Mouse (Mus musculus): ENCODE results near the gene Pfpl.

The Pfpl gene

DNA sequence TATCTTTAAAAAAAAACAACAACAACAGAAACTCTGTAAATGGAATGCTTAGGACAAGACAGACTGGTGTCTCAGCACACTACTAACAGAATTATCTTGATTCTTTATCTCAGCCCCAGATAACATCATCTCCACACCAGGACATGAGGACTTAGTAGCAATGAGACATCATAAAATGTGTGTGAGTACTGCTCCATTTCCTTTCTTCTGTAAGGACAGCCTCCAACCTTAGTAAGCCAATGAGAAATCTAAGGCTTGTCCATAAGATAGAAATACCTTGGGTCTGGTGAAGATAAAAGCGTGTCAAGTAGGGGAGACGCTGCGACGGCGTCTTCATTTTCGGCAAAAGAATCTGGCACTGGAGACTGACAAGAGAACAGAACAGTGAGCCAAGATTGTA, at the start of gene Pfpl:
Gene Pfpl (plus strand): TSS at position 301 of the 400 bp plus-strand sequence.
- no peak for DNase-seq (ENCODE audit: low read depth)

DNA sequence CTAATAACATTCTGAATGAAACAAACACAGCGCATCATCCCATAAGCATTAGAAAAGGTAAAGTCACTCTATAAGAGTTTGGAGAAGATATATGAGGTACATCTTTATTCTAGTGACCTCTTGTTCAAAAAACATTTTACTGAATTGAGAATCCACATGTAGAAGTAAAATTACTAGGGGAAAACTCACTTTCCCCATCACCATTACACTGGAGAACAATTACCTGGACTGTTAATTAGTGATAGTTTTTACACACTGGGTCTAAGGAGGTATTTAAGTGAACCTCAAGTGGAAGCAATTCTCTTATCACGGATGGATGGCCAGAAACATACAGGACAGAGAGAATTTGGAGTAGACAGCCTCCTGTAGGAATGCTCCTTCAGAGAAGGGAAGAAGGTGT, 40.7 kb upstream of the Pfpl start, which contains the start of gene Olfr1440:
Gene Olfr1440 (plus strand): TSS at position 301 of the 400 bp plus-strand sequence.
- no peak for DNase-seq (ENCODE audit: low read depth)

DNA sequence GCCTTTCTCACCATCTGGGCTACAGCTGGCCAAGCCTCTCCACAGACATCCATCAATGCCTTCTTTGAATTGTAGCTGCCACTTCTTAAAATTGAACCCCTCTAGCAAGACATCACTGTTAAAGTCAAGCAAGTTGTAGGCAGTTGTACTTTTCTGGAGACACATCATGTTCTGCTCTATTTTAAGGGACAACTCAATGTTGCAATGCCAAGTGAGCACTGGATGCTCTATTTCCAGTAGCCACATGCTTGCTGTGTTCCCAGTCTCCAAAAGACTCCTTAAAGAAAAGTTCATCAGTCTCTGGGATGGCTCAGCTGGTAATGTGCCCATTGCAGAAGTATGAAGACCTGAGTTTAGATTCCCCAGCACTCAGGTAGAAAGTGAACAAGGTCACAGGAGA, 14.0 kb upstream of the Pfpl start:
- no peak for DNase-seq (ENCODE audit: low read depth)

DNA sequence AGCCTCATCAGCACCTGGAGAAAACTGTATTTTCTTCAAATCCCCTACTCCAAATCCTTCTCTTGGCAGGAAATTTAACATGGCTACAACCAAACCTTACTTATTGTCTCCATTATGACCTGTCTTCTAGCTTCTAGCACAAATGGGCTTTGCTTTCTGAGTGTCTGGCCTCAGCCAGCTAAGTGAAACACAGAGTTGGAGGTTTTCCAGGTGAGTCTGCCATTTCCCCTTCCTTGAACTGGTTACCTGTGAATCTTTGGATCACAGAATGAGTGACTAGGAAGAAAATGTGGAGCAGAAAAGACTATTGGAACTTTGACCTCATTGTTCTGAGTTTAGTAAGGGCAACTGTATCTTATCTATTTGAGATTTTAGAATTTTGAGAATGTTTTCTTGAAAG, 10.3 kb upstream of the Pfpl start, which contains the start of gene Olfr1441:
Gene Olfr1441 (plus strand): TSS at position 73 of the 400 bp plus-strand sequence.
- no peak for DNase-seq (ENCODE audit: low read depth)

- DNase-seq (ENCODE audit: low read depth): no peak
Measured at GRCm38 (mm10) chr19:12418312-12418711, 9.4 kb upstream of the Pfpl start.

DNA sequence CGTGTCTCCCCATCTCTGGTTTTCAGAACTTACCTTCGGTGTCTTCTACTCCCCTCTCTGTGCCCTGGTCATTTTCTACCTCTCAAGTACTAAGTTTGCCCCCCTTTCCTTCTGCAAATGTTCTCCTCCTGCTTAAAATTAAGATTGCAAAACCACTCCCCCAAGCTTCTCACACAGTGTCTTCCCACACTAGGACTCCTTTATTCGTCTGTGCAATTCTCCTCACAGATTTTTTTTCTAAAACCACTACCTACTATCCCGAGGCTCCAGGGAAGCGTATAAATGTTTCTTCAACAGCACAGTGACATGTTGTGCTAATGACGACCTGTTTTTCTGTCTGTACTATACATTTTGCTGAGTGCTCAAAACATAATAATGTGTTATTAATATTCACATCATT, 7.2 kb upstream of the Pfpl start:
- DNase-seq (ENCODE audit: low read depth): no peak

- peak; percentile 40 for DNase-seq (ENCODE audit: low read depth)
Measured at GRCm38 (mm10) chr19:12421680-12422079, 6.0 kb upstream of the Pfpl start.

DNA sequence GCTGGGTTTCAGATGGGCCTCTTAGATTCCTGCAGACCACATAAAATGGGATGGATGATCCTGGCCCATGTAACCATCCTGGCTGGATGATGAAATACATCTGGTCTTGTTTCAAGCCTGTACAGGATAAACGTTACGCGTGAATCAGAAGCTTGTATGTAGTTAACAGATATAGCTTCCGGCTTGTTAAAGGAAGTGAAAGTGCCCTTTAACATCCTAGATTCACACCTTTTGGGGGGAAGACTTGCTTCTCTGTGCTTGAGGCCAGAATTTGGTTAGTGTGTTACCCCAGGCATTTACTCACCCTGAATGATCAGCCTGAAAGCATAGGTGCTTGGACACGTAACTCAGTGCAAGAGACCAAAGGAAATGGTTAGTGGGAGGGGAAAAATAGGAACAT, 604 bp upstream of the Pfpl start:
- no peak for DNase-seq (ENCODE audit: low read depth)

- peak; percentile 69 for DNase-seq (ENCODE audit: low read depth)
Measured at GRCm38 (mm10) chr19:12433033-12433432, 5.3 kb downstream of the Pfpl start.

GRCm38 (mm10) chr19:12435011-12435416, 7.3 kb downstream of the Pfpl start:
- DNase-seq (ENCODE audit: low read depth): peak; percentile 40

GRCm38 (mm10) chr19:12435750-12436524, 8.2 kb downstream of the Pfpl start:
- DNase-seq (ENCODE audit: low read depth): no peak

GRCm38 (mm10) chr19:12439581-12439980, 11.9 kb downstream of the Pfpl start:
- peak; percentile 54 for DNase-seq (ENCODE audit: low read depth)

DNA sequence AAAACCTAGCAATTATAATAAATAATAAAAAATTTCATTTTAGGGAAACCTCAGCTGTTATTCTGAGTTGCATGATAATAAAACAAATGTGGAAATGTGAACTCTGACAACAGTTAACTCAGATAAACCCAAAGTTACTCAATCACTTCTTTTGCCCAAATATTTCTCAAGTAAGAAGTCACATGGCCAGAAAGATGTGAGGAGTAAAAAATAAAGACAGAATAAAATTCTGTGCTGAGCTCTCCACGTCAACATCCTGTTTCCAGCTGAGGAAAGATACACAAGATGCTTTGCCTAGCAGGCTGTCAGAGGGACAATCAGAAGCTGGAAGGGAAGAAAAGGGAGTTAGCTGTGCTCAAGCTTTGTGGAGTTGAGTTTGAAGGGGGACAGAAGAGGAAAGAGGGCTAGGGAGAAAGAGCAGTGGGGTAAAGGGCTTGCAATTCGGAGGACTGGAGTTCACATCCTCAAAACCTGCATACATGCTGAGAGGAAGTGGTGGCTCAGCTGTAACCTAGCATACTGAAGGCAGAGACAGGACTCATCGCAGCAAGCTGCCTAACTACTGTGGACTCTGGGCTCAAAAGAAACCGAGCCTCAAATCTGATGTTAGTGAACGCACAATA, 12.5 kb downstream of the Pfpl start:
- peak; percentile 51 for DNase-seq (ENCODE audit: low read depth)

DNA sequence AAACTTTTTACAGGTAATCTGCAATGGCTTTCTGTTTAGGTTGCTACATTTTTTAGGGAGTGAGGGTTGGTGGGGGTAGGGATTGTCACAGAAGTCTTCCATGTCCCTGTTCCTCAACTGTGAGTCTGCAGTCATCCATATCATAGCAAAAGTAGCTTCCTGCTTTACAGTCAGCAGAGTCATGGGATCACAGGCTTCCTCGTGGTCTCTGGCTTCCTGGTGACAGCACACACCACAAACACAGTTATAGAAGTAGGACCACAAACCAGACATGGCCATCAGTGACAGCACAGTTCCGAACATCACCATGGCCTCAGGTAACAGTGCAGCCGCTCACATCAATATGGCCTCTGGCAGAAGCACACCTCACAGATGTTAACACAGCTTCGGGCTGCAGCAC, 14.9 kb downstream of the Pfpl start:
- peak; percentile 67 for DNase-seq (ENCODE audit: low read depth)

DNA sequence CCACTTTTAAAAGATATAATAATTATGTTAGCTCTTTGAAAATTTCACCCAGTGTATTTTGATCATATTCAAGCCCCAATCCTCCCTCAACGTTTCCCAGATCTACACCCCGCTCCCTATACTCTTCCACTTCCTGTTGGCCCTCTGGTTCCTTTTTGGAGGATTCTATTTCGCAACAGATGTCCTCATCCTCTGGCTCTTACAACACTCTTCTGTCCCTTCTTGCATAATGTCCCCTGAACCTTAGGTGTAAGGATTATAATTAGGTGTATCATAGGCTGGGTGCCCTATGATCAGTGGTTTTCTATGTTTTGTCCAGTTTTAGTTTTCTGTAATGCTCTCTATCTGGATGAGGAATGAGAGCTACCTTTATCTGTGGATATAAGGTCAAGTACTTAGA, 17.3 kb downstream of the Pfpl start:
- peak; percentile 60 for DNase-seq (ENCODE audit: low read depth)

GRCm38 (mm10) chr19:12457401-12458066, 29.8 kb downstream of the Pfpl start:
- DNase-seq (ENCODE audit: low read depth): no peak

- no peak for DNase-seq (ENCODE audit: low read depth)
Measured at GRCm38 (mm10) chr19:12459516-12459915, 31.8 kb downstream of the Pfpl start.

DNA sequence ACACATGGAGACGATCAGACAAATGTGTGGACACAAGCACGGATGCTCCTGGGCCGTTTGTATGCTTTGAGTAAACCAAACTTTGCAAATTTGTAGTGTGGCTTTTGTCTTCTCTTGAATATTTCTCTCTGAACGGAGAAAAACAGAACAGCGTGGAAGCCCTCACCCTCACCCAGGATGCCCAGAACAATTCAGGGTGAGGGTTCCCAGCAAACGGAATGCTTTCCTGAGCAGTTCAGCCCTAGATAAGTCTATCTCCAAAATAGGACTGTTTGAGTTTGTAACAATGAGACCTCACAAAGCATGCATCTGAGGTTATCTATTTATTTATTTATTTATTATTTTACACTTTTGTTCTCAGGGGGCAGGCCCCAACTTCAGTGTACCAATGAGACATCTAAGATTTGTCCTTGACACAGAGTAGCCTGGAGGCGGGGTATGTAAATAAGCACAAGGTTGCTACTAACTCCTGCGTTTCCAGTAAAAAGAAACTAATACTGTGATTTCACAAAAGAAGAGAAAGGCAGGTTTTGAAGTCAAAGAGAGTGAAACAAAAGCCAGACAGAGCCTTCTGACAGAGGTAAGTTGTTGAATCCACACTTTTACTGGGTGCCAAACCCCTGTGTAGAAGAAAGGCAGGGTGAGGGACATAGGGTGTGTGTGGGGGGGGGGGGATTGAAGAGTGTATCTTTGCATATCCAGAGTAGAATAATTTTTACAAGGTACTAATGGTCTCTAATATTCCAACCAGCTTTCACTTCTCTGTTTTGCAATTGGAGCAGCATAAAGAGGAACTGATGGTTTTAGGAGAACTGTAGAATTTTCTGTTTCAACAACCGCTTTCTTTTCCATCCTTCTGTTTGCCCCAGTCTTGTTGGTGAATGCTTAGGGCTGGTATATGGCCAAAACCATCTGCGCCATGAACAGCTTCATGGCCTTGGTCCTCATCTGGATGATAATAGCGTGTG, 32.9 kb downstream of the Pfpl start, which contains the start of gene Mpeg1:
Gene Mpeg1 (plus strand): TSS at position 498 of the 968 bp plus-strand sequence.
- no peak for DNase-seq (ENCODE audit: low read depth)

DNA sequence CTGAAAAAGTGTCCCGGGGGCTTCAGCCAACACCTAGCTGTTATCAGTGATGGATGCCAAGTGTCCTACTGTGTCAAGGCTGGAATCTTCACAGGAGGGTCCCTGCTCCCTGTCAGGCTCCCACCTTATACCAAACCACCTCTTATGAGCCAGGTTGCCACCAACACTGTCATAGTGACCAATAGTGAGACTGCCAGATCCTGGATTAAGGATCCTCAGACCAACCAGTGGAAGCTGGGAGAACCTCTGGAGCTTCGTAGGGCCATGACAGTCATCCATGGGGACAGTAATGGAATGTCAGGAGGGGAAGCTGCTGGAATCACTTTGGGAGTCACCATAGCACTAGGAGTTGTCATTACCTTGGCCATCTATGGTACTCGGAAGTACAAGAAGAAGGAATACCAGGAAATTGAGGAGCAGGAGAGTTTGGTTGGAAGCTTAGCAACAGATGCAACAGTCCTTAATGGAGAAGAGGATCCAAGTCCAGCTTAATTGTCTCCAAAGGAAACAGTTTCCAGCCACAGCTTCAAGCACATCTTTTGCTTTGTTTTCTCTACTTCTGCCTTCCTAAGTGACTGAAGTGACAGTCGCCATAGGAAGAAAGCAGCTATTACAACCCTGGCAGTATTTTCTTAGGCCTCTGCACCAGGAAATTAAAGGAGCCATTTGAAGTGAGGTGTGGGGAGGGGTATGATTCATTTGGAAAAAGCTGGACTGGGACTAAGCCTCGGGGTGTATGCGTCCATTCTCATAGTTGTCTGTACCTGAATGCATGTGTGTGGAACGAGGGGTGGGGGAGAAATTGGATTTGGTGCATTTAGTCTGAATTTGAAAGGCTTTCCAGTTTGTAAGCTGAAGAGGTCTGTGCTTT, 35.4 kb downstream of the Pfpl start:
- DNase-seq (ENCODE audit: low read depth): no peak

DNA sequence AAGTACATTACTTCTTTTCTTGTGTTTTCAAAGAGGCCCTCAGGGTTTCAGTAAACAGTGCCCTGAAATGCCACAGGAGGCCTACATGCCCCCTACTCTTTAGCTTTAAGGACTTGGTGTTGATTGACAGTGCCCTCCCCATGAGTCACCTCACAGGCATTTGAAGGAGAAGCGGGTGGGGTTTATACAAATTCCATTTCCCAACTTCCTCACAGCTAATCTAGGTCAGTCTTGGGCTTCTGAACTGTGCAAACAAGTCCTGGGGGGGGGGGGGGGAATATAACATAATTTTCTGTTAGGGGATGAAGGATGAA, 36.0 kb downstream of the Pfpl start:
- peak; percentile 88 for DNase-seq (ENCODE audit: low read depth)

GRCm38 (mm10) chr19:12464127-12464526, 36.4 kb downstream of the Pfpl start:
- DNase-seq (ENCODE audit: low read depth): peak; percentile 85

Data from 416B (cell line).